Mouse (Mus musculus) embryonic facial prominence, embryonic 10.5 days (tissue): ENCODE measurements around the gene Nxf1. TPM values are rescaled to one million over a fixed set of nuclear protein-coding genes. Genes with fewer than 3 reads are reported as not detected.

Experiments used
- DNase-seq: peaks from one replicate; pipeline ENCODE4 v3.0.0-alpha.2; 2017; ENCODE audit warnings: low spot score
- H3K27ac ChIP-seq: fragments of 300-500 bp; sonication (generic); replicated peaks from 2 replicates; pipeline ENCODE4 v1.5.1; 2016; ENCODE audit warnings: mild to moderate bottlenecking
- H3K27me3 ChIP-seq: fragments of 300-500 bp; sonication (generic); replicated peaks from 2 replicates; pipeline ENCODE4 v1.6.1; 2016; ENCODE audit warnings: low read depth, mild to moderate bottlenecking; ENCODE audit not compliant: poor library complexity, severe bottlenecking
- H3K36me3 ChIP-seq: fragments of 300-500 bp; sonication (generic); replicated peaks from 2 replicates; pipeline ENCODE4 v1.6.1; 2016; ENCODE audit warnings: mild to moderate bottlenecking, moderate library complexity
- H3K4me1 ChIP-seq: fragments of 300-500 bp; sonication (generic); 2 replicates; pipeline ENCODE4 v1.6.1; 2016
- H3K4me3 ChIP-seq: fragments of 300-500 bp; sonication (generic); 2 replicates; pipeline ENCODE4 v1.5.1; 2016; ENCODE audit warnings: mild to moderate bottlenecking, moderate library complexity
- H3K9me3 ChIP-seq: fragments of 300-500 bp; sonication (generic); 2 replicates; pipeline ENCODE4 v1.6.1; 2016; ENCODE audit warnings: mild to moderate bottlenecking
- WGBS: fragments of 180-500 bp; shearing (Covaris S2); methylation state at CpG from one replicate; pipeline ENCODE4 v1.1.7; 2016; 5-methylcytosine and 5-hydroxymethylcytosine counted together
- microRNA-seq: library from miRNA; unstranded; fragments of <30 nt; microRNA quantifications from one replicate; pipeline ENCODE4, GENCODE M21; 2017
- polyA plus RNA-seq: library from polyadenylated mRNA; unstranded; fragments of >200 nt; fragmentation: Nextera tagmentation; extraction: Ambion mirVana; gene quantifications from 2 replicates; pipeline ENCODE4 v1.2.1, GENCODE M21; 2016

The Nxf1 gene
- polyA plus RNA-seq, 1 experiment from 2014 or later = 254 TPM

GRCm38 (mm10) chr19:8817001-8817400, 60.1 kb downstream of the Nxf1 start:
- WGBS = 81% methylated on average over 3 of the region's 3 CpGs
- no peaks in the 10 kb centered on the region for H3K27me3 ChIP-seq
- H3K4me3 ChIP-seq = peak overlapping the region; percentile 100
- no peaks in the 10 kb centered on the region for H3K9me3 ChIP-seq
- H3K27ac ChIP-seq = no peak overlapping the region
- peaks cover 60% of the 10 kb centered on the region for H3K36me3 ChIP-seq
- H3K4me1 ChIP-seq = peaks cover 37% of the 10 kb centered on the region
- no peak for DNase-seq

GRCm38 (mm10) chr19:8818301-8818798, 61.5 kb downstream of the Nxf1 start:
- H3K27me3 ChIP-seq = no peaks in the 10 kb centered on the region
- WGBS = 38% methylated on average over 14 of the region's 14 CpGs
- peak overlapping the region; percentile 100 for H3K4me3 ChIP-seq
- peaks cover 48% of the 10 kb centered on the region for H3K4me1 ChIP-seq
- H3K9me3 ChIP-seq = no peaks in the 10 kb centered on the region
- H3K27ac ChIP-seq = peak overlapping the region; percentile 97
- H3K36me3 ChIP-seq = peaks cover 58% of the 10 kb centered on the region
- no peak for DNase-seq

- Histone ChIP-seq H3K27ac (peak within 1 kb of the TSS; percentile 97), H3K36me3 (peaks cover 58% of the 10 kb centered on the region), H3K4me1 (peaks cover 48% of the 10 kb centered on the region), H3K27me3 (no peaks in the 10 kb centered on the region), H3K4me3 (peak within 1 kb of the TSS; percentile 100), H3K9me3 (no peaks in the 10 kb centered on the region)
- under 1% methylated on average over 33 of the region's 33 CpGs for WGBS
- DNase-seq = peak; percentile 97
Observed at GRCm38 (mm10) chr19:8818801-8819595, 62.1 kb downstream of the Nxf1 start, which contains the start of gene Ttc9c. Gene Ttc9c, minus strand, starts transcription at chr19:8819333.

- H3K27me3 ChIP-seq = no peaks in the 10 kb centered on the region
- peaks cover 48% of the 10 kb centered on the region for H3K4me1 ChIP-seq
- H3K9me3 ChIP-seq = no peaks in the 10 kb centered on the region
- H3K4me3 ChIP-seq = peak within 1 kb of the TSS; percentile 100
- peak; percentile 98 for DNase-seq
- peak within 1 kb of the TSS; percentile 97 for H3K27ac ChIP-seq
- peaks cover 58% of the 10 kb centered on the region for H3K36me3 ChIP-seq
- under 1% methylated on average over 83 of the region's 83 CpGs for WGBS
Observed at GRCm38 (mm10) chr19:8819596-8820423, 62.9 kb downstream of the Nxf1 start, which contains the start of gene Hnrnpul2. Gene Hnrnpul2, plus strand, starts transcription at chr19:8820010.

Small RNAs within 50 kb of the gene (microRNA-seq; reads per million reads assigned to microRNA genes)
- gene Mir6992 = not detected

Other genes with a start within 250 kb of the Nxf1 start
- not detected in 2 replicates for gene Slc22a8, start 165.8 kb upstream of the Nxf1 start, polyA plus RNA-seq
- gene Slc22a6, start 139.0 kb upstream of the Nxf1 start, polyA plus RNA-seq = 0.10 and 0.24 TPM in 2 replicates
- 0.04 and 0.09 TPM in 2 replicates for gene Chrm1, start 93.3 kb upstream of the Nxf1 start, polyA plus RNA-seq
- 125 and 127 TPM in 2 replicates for gene Slc3a2, start 33.7 kb upstream of the Nxf1 start, polyA plus RNA-seq
- 117 and 127 TPM in 2 replicates for gene Wdr74, start 21.2 kb upstream of the Nxf1 start, polyA plus RNA-seq
- gene 1700092M07Rik, start 16.4 kb upstream of the Nxf1 start, polyA plus RNA-seq = 3.4 and 3.5 TPM in 2 replicates
- gene Stx5a, start 15.7 kb upstream of the Nxf1 start, polyA plus RNA-seq = 97.0 and 108 TPM in 2 replicates
- 179 and 185 TPM in 2 replicates for gene Tmem223, start 13.9 kb downstream of the Nxf1 start, polyA plus RNA-seq
- gene Tmem179b, start 17.4 kb downstream of the Nxf1 start, polyA plus RNA-seq = 43.4 and 46.7 TPM in 2 replicates
- gene Taf6l, start 29.3 kb downstream of the Nxf1 start, polyA plus RNA-seq = 44.7 and 46.3 TPM in 2 replicates
- 193 and 205 TPM in 2 replicates for gene Polr2g, start 41.5 kb downstream of the Nxf1 start, polyA plus RNA-seq
- 6.5 and 6.9 TPM in 2 replicates for gene Zbtb3, start 45.5 kb downstream of the Nxf1 start, polyA plus RNA-seq
- gene Ttc9c, start 62.3 kb downstream of the Nxf1 start, polyA plus RNA-seq = 83.8 and 85.6 TPM in 2 replicates
- 4.8 and 5.0 TPM in 2 replicates for gene Hnrnpul2, start 62.9 kb downstream of the Nxf1 start, polyA plus RNA-seq
- not detected in 2 replicates for gene AC129217.1, start 72.7 kb downstream of the Nxf1 start, polyA plus RNA-seq
- gene Bscl2, start 80.4 kb downstream of the Nxf1 start, polyA plus RNA-seq = 41.4 and 44.6 TPM in 2 replicates
- 29.3 and 32.0 TPM in 2 replicates for gene Gng3, start 82.1 kb downstream of the Nxf1 start, polyA plus RNA-seq
- gene Lrrn4cl, start 93.7 kb downstream of the Nxf1 start, polyA plus RNA-seq = 0.55 and 0.57 TPM in 2 replicates
- gene Ubxn1, start 114.4 kb downstream of the Nxf1 start, polyA plus RNA-seq = 218 and 220 TPM in 2 replicates
- 59.0 and 62.0 TPM in 2 replicates for gene Uqcc3, start 123.8 kb downstream of the Nxf1 start, polyA plus RNA-seq
- 115 and 118 TPM in 2 replicates for gene Lbhd1, start 126.7 kb downstream of the Nxf1 start, polyA plus RNA-seq
- gene Gm49403, start 126.9 kb downstream of the Nxf1 start, polyA plus RNA-seq = not detected in 2 replicates
- gene 1810009A15Rik, start 131.8 kb downstream of the Nxf1 start, polyA plus RNA-seq = 159 and 167 TPM in 2 replicates
- 0.59 and 0.96 TPM in 2 replicates for gene Gm49416, start 131.9 kb downstream of the Nxf1 start, polyA plus RNA-seq
- gene Ints5, start 135.9 kb downstream of the Nxf1 start, polyA plus RNA-seq = 59.0 and 60.9 TPM in 2 replicates
- 116 TPM in 2 replicates for gene Ganab, start 141.0 kb downstream of the Nxf1 start, polyA plus RNA-seq
- 46.7 and 47.3 TPM in 2 replicates for gene B3gat3, start 163.3 kb downstream of the Nxf1 start, polyA plus RNA-seq
- gene Rom1, start 172.3 kb downstream of the Nxf1 start, polyA plus RNA-seq = 3.1 and 3.8 TPM in 2 replicates
- 28.9 and 30.1 TPM in 2 replicates for gene Eml3, start 172.5 kb downstream of the Nxf1 start, polyA plus RNA-seq
- 212 and 216 TPM in 2 replicates for gene Mta2, start 184.8 kb downstream of the Nxf1 start, polyA plus RNA-seq
- gene Tut1, start 196.8 kb downstream of the Nxf1 start, polyA plus RNA-seq = 45.2 and 47.8 TPM in 2 replicates
- gene Eef1g, start 210.0 kb downstream of the Nxf1 start, polyA plus RNA-seq = 550 and 554 TPM in 2 replicates
- gene Ahnak, start 232.2 kb downstream of the Nxf1 start, polyA plus RNA-seq = 9.3 and 10.0 TPM in 2 replicates